Mouse (Mus musculus): ENCODE measurements around the gene 4933405L10Rik. TPM values are rescaled to one million over a fixed set of nuclear protein-coding genes. Genes with fewer than 3 reads are reported as not detected.

The 4933405L10Rik gene
- polyA plus RNA-seq, 1 experiment from 2014 or later: not detected

DNA sequence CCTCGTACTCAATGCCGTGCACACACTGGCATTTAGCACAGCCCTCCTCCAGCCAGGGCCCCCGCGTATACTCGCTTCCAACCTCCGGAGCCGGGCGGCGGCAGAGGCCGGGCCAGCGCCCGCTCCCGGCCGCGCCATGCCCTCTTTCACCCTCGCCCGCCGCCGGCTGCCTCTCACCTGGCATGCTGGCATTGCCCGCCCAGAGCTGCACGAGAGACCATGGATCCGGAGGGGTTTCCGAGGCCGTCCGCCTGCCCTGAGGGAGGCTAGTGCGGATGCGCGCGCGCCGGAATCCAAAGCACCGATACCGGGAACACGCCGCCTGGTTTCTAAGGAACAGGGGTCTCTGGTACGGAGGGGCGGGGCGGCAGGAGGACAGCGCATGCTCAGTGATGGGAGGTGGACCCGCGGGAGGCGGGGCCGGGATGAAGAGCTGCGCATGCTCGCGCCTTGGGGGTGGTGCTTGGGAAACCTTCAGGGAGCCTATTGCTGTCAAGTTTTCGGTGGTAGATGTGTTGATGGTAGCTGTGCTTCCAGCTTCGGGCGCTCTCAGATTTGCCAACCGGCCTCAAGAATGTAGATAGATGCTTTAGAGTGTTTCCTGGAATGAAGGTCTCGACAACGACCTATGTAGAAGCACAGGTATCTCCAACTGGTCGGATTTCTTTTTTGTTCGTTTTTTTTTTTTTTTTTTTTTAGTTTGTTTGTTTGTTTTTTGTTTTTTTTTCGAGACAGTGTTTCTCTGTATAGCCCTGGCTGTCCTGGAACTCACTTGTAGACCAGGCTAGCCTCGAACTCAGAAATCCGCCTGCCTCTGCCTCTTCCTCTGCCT, 51.0 kb downstream of the 4933405L10Rik start, which contains the start of gene Gfod2:
TSS of gene Gfod2 (minus strand) at position 388 of the 832 bp plus-strand sequence.
- WGBS (ENCODE audit: insufficient replicate concordance): 3% methylated on average over 57 of the region's 57 CpGs
- peak within 1 kb of the TSS; percentile 99 for H3K4me2 ChIP-seq (ENCODE audit: low read depth, low read length)

More for the DNA sequence above, 51.0 kb downstream of the 4933405L10Rik start, which contains the start of gene Gfod2:
- Histone ChIP-seq H3K9ac (ENCODE audit: low read depth, low read length) (peak within 1 kb of the TSS; percentile 80), H3K27ac (ENCODE audit: low read length) (peak within 1 kb of the TSS; percentile 57), H3K4me3 (ENCODE audit: low read depth, low read length) (peak within 1 kb of the TSS; percentile 93), H3K9me3 (replicated peaks; ENCODE audit: control insufficient read depth, low read length) (no peaks in the 10 kb centered on the region), H3K27me3 (ENCODE audit: control insufficient read depth, insufficient read depth, low read depth, low read length) (no peaks in the 10 kb centered on the region), H3K4me1 (ENCODE audit: control insufficient read depth, low read depth, low read length) (peaks cover 11% of the 10 kb centered on the region), H3K36me3 (ENCODE audit: control insufficient read depth, insufficient read depth) (no peaks in the 10 kb centered on the region)
- ATAC-seq (ENCODE audit: low read depth): peak; percentile 98

Other genes with a start within 250 kb of the 4933405L10Rik start
- gene Tppp3, start 236.1 kb upstream of the 4933405L10Rik start, polyA plus RNA-seq (2015; fragmentation: Nextera tagmentation; extraction: Ambion mirVana): 2.8 and 5.9 TPM in 2 replicates
- gene Zdhhc1, start 210.8 kb upstream of the 4933405L10Rik start, polyA plus RNA-seq (2015; fragmentation: Nextera tagmentation; extraction: Ambion mirVana): 1.6 and 2.2 TPM in 2 replicates
- 0.34 and 0.66 TPM in 2 replicates for gene Hsd11b2, start 188.9 kb upstream of the 4933405L10Rik start, polyA plus RNA-seq (2015; fragmentation: Nextera tagmentation; extraction: Ambion mirVana)
- gene Atp6v0d1, start 141.6 kb upstream of the 4933405L10Rik start, polyA plus RNA-seq (2015; fragmentation: Nextera tagmentation; extraction: Ambion mirVana): 51.0 and 54.0 TPM in 2 replicates
- 7.3 and 8.3 TPM in 2 replicates for gene Ripor1, start 102.4 kb upstream of the 4933405L10Rik start, polyA plus RNA-seq (2015; fragmentation: Nextera tagmentation; extraction: Ambion mirVana)
- 55.3 and 57.8 TPM in 2 replicates for gene Ctcf, start 71.1 kb upstream of the 4933405L10Rik start, polyA plus RNA-seq (2015; fragmentation: Nextera tagmentation; extraction: Ambion mirVana)
- 0.13 TPM in 1 of 2 replicates, not detected in the other for gene Agrp, start 70.3 kb upstream of the 4933405L10Rik start, polyA plus RNA-seq (2015; fragmentation: Nextera tagmentation; extraction: Ambion mirVana)
- 0.33 and 0.40 TPM in 2 replicates for gene Carmil2, start 21.4 kb upstream of the 4933405L10Rik start, polyA plus RNA-seq (2015; fragmentation: Nextera tagmentation; extraction: Ambion mirVana)
- 19.1 and 20.8 TPM in 2 replicates for gene Acd, start 6.6 kb upstream of the 4933405L10Rik start, polyA plus RNA-seq (2015; fragmentation: Nextera tagmentation; extraction: Ambion mirVana)
- gene Pard6a, start 6.5 kb upstream of the 4933405L10Rik start, polyA plus RNA-seq (2015; fragmentation: Nextera tagmentation; extraction: Ambion mirVana): 5.7 and 6.1 TPM in 2 replicates
- 3.5 and 4.1 TPM in 2 replicates for gene Enkd1, start 555 bp downstream of the 4933405L10Rik start, polyA plus RNA-seq (2015; fragmentation: Nextera tagmentation; extraction: Ambion mirVana)
- 1.6 and 1.8 TPM in 2 replicates for gene Gfod2, start 51.0 kb downstream of the 4933405L10Rik start, polyA plus RNA-seq (2015; fragmentation: Nextera tagmentation; extraction: Ambion mirVana)
- 44.3 and 50.1 TPM in 2 replicates for gene Ranbp10, start 119.7 kb downstream of the 4933405L10Rik start, polyA plus RNA-seq (2015; fragmentation: Nextera tagmentation; extraction: Ambion mirVana)
- 0.07 TPM in 2 replicates for gene Tsnaxip1, start 120.1 kb downstream of the 4933405L10Rik start, polyA plus RNA-seq (2015; fragmentation: Nextera tagmentation; extraction: Ambion mirVana)
- 19.1 and 20.5 TPM in 2 replicates for gene Cenpt, start 145.6 kb downstream of the 4933405L10Rik start, polyA plus RNA-seq (2015; fragmentation: Nextera tagmentation; extraction: Ambion mirVana)
- gene Thap11, start 147.5 kb downstream of the 4933405L10Rik start, polyA plus RNA-seq (2015; fragmentation: Nextera tagmentation; extraction: Ambion mirVana): 25.4 and 26.4 TPM in 2 replicates
- 88.9 and 95.7 TPM in 2 replicates for gene Nutf2, start 152.9 kb downstream of the 4933405L10Rik start, polyA plus RNA-seq (2015; fragmentation: Nextera tagmentation; extraction: Ambion mirVana)
- 15.9 and 17.4 TPM in 2 replicates for gene Edc4, start 173.2 kb downstream of the 4933405L10Rik start, polyA plus RNA-seq (2015; fragmentation: Nextera tagmentation; extraction: Ambion mirVana)
- gene Nrn1l, start 185.9 kb downstream of the 4933405L10Rik start, polyA plus RNA-seq (2015; fragmentation: Nextera tagmentation; extraction: Ambion mirVana): not detected in 2 replicates
- 10.0 and 12.2 TPM in 2 replicates for gene Pskh1, start 192.8 kb downstream of the 4933405L10Rik start, polyA plus RNA-seq (2015; fragmentation: Nextera tagmentation; extraction: Ambion mirVana)
- 0.22 TPM in 1 of 2 replicates, not detected in the other for gene Ctrl, start 226.2 kb downstream of the 4933405L10Rik start, polyA plus RNA-seq (2015; fragmentation: Nextera tagmentation; extraction: Ambion mirVana)
- 34.8 and 40.6 TPM in 2 replicates for gene Psmb10, start 230.8 kb downstream of the 4933405L10Rik start, polyA plus RNA-seq (2015; fragmentation: Nextera tagmentation; extraction: Ambion mirVana)
- gene Lcat, start 235.7 kb downstream of the 4933405L10Rik start, polyA plus RNA-seq (2015; fragmentation: Nextera tagmentation; extraction: Ambion mirVana): 88.0 and 97.1 TPM in 2 replicates

Measured in liver, embryonic 16.5 days (tissue).